Mouse (Mus musculus) NIH3T3 (cell line): ENCODE measurements around the gene Cbx4.
A peak's percentile ranks its signal among the peaks of the same experiment; 100 is the strongest.

Experiments used
- DNase-seq: peaks from one replicate; pipeline ENCODE4 v3.0.0-alpha.2; 2012; ENCODE audit warnings: low read depth

Cbx4 gene

GRCm38 (mm10) chr11:119056301-119057211 lies 29.5 kb downstream of the Cbx4 start:
- DNase-seq: peak; percentile 69

DNA sequence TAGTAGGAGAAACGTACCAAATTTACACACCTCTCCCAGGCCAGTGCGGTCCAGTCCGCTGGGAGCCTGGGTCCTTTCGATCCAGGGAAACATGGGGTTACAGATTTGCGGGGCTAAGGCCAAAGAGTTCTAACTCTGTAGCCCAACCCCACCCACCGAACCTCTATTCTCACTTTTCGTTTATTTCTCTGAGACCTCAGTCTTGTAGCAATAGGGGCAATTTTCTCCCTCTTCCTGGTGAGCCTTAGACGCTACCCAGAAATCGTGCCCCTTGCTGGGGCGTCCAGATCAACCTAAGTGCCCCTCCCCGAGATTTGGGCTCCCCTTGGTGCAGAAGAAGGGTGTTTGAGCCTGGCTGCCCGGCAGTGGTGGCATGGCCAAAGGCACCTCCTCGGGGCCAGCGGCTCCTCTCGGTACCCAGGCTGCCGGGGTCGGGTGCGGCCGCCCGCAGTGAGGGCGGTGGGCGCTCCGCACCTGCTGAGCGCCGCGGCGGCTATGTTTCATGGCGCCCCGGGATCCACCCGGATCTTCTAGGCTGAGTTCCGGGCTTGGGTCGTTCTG lies 30.4 kb downstream of the Cbx4 start:
- no peak for DNase-seq

- peak; percentile 48 for DNase-seq
Observed at GRCm38 (mm10) chr11:119054351-119055345, 31.4 kb downstream of the Cbx4 start.

DNA sequence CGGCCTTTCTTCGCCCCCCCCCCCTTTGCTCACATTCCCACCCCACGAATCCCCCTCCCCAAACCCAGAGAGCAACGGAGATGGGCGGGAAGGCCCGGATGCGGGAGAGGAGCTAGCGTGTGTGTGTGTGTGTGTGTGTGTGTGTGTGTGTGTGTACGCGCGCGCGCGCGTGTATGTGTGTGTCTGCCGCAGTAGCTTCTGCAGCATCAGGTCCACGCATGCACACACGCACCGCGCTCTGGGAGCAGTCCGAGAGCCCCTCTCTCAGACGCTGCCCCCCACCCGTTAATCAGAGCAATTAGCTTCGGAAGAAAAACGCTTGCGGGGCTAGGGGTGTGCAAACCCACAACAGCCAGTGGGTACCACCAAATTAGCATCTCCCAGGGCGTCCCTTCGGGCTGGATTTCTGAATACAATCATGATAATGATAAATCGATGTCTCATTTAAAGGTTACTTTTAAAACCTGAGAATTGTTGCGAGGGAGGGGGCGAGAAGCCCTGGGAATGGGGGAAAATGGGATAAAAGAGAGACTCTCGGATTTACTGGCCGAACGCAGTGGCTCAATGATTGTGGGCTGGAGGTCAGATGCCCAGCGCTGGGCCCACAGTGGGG lies 32.2 kb downstream of the Cbx4 start:
- peak; percentile 62 for DNase-seq

DNA sequence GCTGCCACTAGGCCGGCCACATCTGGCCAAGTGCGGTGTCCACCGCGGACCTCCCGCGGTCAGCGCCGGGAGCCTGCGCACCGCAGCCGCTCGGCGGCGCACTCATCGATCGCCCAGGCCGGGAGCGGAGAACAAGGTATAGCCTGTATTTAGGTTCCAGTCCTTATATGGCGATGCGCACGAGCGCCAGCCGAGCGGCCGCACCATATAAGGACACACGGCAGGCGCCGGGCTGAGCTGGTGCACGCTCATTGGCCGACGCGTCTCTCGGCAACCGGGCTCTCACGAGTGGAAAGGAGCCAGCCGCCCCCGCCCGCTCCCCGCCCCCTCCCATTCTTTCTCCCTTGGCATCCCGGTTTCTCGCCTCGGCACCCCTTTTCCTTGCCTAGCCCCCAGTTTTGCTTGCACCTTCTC lies 32.8 kb downstream of the Cbx4 start:
- DNase-seq: peak; percentile 98

DNA sequence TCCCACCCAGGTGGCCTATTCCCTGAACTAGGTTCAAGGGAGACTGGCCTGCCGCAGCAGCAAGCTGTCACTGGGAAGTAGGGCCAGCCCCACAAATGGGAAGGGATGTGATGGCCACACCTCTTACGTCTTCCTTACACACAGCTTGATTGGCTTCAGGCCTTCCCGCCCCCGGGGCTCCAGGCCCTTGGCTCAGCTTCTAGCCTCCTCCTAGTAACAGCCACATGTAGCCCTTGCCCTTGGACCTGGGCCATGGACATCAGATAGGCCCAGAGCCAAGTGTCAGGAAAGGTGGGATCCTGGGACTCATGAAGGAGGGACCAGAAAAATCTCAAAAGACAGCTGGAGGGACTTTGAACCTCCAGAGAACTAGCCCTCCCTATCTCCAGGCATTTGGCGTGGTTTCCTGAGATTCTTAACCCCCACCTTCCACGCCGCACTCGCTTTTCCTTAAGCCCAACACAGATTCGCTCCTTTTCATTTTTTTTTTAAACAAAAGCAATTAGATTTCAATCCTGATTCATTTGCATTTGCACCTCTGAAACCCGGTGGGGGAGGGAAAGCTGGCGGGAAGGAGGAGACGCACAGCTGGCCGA lies 33.3 kb downstream of the Cbx4 start:
- DNase-seq: peak; percentile 92

DNA sequence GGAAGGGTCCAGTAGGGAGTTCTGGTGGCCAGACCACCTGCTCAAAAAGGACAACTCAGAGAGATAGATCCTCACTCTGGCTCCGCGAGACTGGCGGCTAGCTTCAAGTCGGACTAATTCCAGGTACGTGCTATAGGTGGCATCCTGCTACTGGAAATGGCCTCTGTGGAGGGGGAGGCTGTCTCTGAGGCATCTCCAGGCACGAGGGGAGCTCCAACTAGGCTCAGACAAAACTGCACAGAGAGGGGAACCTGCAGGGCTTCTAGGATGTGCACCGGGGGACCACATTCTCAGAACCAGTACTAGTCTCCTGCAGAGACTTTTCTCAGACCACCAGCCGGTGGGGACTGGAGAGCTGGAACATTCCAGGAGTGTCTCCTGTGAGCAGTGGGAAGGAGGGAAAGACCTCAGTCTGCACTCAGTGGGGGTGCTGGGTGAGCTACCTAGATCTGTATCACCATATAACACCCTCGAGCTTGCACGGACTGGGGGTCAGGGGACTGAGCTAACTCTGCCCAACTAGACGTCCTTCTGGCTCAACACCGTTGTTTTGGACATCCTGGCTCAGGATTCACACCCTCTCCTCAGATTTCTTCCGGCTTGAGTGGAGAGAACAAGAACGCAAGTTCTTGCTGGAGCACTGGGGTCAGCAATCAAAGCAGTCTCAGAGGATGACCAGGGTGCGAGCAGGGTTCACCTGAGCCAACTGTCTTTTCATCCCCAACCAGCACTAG lies 33.9 kb downstream of the Cbx4 start:
- peak; percentile 67 for DNase-seq

DNA sequence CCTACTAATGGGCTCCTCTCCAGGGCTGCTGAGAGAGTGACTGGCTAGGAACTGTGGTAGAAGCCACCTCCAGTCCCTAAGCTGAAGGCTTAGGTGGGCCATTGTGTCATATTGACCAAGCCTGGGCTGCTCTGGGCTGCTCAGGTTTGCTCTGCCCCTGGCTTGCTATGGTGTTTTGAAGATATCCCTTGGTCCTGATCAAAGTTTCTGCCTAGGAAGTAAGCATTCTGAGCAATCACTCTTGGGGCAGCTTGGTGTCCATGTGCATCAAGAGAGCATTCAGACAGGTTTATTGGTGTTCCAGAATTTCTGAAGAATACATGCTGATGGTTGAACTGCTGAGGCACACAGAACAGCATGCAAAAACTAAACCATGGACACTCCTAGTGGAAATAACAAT lies 34.6 kb downstream of the Cbx4 start:
- no peak for DNase-seq

- DNase-seq: no peak
Observed at GRCm38 (mm10) chr11:119050361-119050760, 35.7 kb downstream of the Cbx4 start.

DNA sequence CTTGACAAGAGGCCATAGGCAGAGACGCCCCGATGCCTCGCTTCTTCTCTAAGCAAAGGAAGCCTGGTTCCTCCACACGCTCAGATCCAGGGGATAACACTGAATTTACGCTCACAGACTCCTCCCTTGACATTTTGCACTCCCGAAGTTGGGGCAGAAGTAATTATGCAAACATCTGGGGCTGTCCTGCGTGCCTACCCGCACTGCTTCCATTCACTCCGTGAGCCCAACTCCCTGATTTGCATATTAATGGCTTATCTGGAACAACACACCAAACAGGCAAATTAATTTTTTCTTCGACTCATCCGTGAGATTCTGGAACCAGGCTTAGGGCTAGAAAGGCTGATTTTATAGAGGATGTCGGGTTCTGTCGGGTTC lies 37.9 kb downstream of the Cbx4 start:
- DNase-seq: no peak

- peak; percentile 54 for DNase-seq
Observed at GRCm38 (mm10) chr11:119047261-119048132, 38.5 kb downstream of the Cbx4 start.

DNA sequence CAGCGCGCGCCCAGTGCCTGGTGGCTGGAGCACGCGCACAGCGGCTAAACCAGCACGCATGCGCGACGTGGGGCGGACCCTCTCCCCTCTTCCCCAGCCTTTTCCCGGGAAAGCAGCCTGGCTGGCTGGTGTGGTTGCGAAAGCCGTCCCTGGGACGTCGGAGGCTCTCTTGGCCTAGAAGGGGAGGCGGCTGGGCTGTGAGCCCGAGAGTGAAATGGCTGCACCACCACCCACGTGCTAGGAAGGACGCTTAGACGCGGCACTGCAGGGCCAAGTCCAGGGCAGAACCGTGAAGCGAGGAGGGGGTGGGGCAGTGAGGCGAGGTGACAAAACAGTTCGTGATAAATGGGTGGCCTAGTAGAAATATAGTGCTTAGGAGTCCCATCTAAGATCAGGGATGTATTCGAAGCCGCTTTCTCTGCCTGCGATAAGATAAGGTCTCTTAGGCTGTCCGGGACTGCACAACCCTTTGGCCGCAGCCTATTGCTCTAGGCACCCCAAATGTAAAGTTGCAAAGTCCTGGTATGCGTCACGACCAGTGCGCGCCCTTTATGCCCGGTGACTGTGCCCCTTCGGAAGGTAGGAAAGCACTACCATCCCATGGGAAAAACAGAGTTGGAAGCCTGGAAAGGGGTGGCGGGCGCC lies 39.3 kb downstream of the Cbx4 start:
- peak; percentile 50 for DNase-seq

- DNase-seq: no peak
Observed at GRCm38 (mm10) chr11:119044551-119045337, 41.3 kb downstream of the Cbx4 start.

GRCm38 (mm10) chr11:119043761-119044550 lies 42.1 kb downstream of the Cbx4 start:
- DNase-seq: peak; percentile 61

DNA sequence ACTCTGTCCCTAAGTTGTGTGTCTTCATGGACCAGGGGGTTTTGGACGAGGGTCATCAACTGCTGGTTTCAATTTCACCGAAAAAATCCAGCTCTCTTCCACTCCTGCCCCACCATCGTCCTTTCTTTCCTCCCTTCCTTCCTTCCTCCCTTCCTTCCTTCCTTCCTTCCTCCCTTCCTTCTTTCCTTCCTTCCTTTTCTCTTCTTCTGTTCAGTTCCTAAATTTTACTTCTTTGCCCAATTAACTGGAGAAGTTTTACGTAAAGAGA lies 42.8 kb downstream of the Cbx4 start:
- DNase-seq: no peak

- peak; percentile 66 for DNase-seq
Observed at GRCm38 (mm10) chr11:119042466-119043272, 43.4 kb downstream of the Cbx4 start.
